ENCODE assay signal across 11 mouse cellular contexts in the genomic region with DNA sequence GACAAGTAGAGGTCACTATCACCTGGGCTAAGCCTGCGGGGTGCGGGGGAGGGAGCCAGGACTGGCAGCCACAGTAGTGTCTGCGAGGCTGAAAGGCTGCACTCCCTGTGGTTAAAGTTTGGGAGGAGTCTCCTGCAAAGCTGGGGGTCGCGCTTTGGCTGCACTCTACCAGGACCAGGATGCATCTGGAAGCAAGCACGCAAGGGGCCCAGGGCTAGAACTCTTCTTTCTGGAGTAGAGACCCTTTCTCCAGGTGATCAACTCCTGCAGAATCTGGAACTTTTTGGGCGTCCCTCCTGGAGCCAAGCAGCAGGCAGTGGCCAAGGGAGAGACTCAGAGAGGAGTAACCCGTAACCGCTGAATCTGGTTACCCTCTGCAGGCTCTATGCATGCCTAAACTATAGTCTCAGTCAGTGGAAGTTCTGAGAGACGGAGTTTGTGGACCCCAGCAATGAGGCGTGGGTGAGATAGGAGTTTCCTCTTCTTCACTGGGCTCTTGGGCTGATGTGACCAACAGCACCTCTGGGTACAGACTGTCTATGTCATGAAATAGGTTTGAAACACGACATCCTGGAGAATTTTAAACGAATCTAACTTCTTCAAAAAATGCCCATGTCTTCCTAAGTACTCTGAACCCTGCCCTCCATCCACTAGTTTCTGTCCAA. TPM values are rescaled to one million over a fixed set of nuclear protein-coding genes. Genes with fewer than 3 reads are reported as not detected.
DNase-seq lines count a peak whose midpoint lies in the region; ATAC-seq and TF ChIP-seq lines count a peak whose summit lies in the region.
"Had no signal": no experiment of that assay in that cellular context is flagged by ENCODE, and none has a peak within 500 bp of the region (broad histone marks: within the 10 kb centered on the region; RNA-seq: fewer than 3 reads in every experiment).

No protein-coding gene starts in this region.

- H3K27ac ChIP-seq in heart, embryonic 15.5 days, result no peak overlapping the region
- H3K27ac ChIP-seq in heart, postnatal 0 days (ENCODE audit: low read depth), result no peak overlapping the region
- no peak overlapping the region for H3K27ac ChIP-seq in stomach, embryonic 16.5 days (ENCODE audit: low read length)
- no peak overlapping the region for H3K27ac ChIP-seq in left cerebral cortex, adult 2 months
- H3K27ac ChIP-seq: liver, embryonic 13.5 days had no signal

- TF ChIP-seq CTCF in heart, postnatal 0 days (IDR thresholded peaks at IDR 0.05; ENCODE audit: low read depth), result no peak
- TF ChIP-seq CTCF in left cerebral cortex, adult 2 months (IDR thresholded peaks at IDR 0.05), result no peak

- TF ChIP-seq EP300 in heart, postnatal 0 days (IDR thresholded peaks at IDR 0.05; ENCODE audit: low read depth), result no peak

- DNase-seq in heart, postnatal 10 days, result no peak
- DNase-seq in heart, postnatal 0 days (ENCODE audit: low spot score), result no peak
- no peak for DNase-seq in left cerebral cortex, adult 2 months (ENCODE audit: extremely low spot score in 1 of 2, low spot score in 2 of 2)
- DNase-seq: gastrocnemius, postnatal 10 days; liver, embryonic 13.5 days; thymus, adult 2 months had no signal

- no peaks in the 10 kb centered on the region for H3K36me3 ChIP-seq in heart, embryonic 15.5 days
- no peaks in the 10 kb centered on the region for H3K36me3 ChIP-seq in megakaryocyte, embryonic 14.5 days (replicated peaks; ENCODE audit: low read length)
- no peaks in the 10 kb centered on the region for H3K36me3 ChIP-seq in heart, postnatal 0 days (replicated peaks; ENCODE audit: control insufficient read depth, insufficient read depth, low read length)
- H3K36me3 ChIP-seq in stomach, embryonic 16.5 days (ENCODE audit: control insufficient read depth, insufficient read depth, low read length), result no peaks in the 10 kb centered on the region
- H3K36me3 ChIP-seq: liver, embryonic 13.5 days had no signal

- peak overlapping the region; percentile 66 for H3K4me2 ChIP-seq in heart, embryonic 15.5 days
- peak overlapping the region; percentile 82; the same call in 1 of the 2 replicates for H3K4me2 ChIP-seq in heart, postnatal 0 days (ENCODE audit: low read depth, low read length)
- peak overlapping the region; percentile 88 for H3K4me2 ChIP-seq in stomach, embryonic 16.5 days (ENCODE audit: low read depth, low read length)

- no peak for ATAC-seq in heart, embryonic 15.5 days (replicated peaks; ENCODE audit: insufficient number of reproducible peaks, insufficient read depth, low FRiP score, low read depth)
- no peak for ATAC-seq in megakaryocyte, adult 5-6 weeks (ENCODE audit: poor library complexity, severe bottlenecking)
- ATAC-seq in heart, postnatal 0 days (ENCODE audit: insufficient read depth, low read depth), result no peak
- ATAC-seq in stomach, embryonic 16.5 days (ENCODE audit: insufficient read depth, low FRiP score), result no peak

- H3K9me3 ChIP-seq in heart, embryonic 15.5 days (replicated peaks), result no peaks in the 10 kb centered on the region
- no peaks in the 10 kb centered on the region for H3K9me3 ChIP-seq in megakaryocyte, embryonic 14.5 days
- no peaks in the 10 kb centered on the region for H3K9me3 ChIP-seq in heart, postnatal 0 days (replicated peaks; ENCODE audit: control insufficient read depth, low read length)
- no peaks in the 10 kb centered on the region for H3K9me3 ChIP-seq in stomach, embryonic 16.5 days (replicated peaks; ENCODE audit: control insufficient read depth, low read length)
- H3K9me3 ChIP-seq: liver, embryonic 13.5 days had no signal

- H3K4me1 ChIP-seq in heart, embryonic 15.5 days (replicated peaks), result peaks cover 16% of the 10 kb centered on the region
- peaks cover 20% of the 10 kb centered on the region for H3K4me1 ChIP-seq in megakaryocyte, embryonic 14.5 days
- no peaks in the 10 kb centered on the region for H3K4me1 ChIP-seq in heart, postnatal 0 days (ENCODE audit: control insufficient read depth, insufficient read depth)
- peaks cover 14% of the 10 kb centered on the region; the same call in 1 of the 2 replicates for H3K4me1 ChIP-seq in stomach, embryonic 16.5 days (ENCODE audit: control insufficient read depth, insufficient read depth, low read length)
- H3K4me1 ChIP-seq: liver, embryonic 13.5 days had no signal

- intact Hi-C loops in heart, postnatal 10 days (cut with DNase I), result loop anchor here (2.0 to 10.0 kb wide), 6 partner anchors 404 to 1017 kb away; partner anchors contain the start of gene Pum2
- intact Hi-C loops in left cerebral cortex, adult 2 months (cut with DNase I), result loop anchor here (2.0 to 5.0 kb wide), 5 partner anchors 319 to 1016 kb away; no protein-coding TSS in a partner anchor

- H3K9ac ChIP-seq in heart, embryonic 15.5 days, result no peak overlapping the region
- no peak overlapping the region for H3K9ac ChIP-seq in heart, postnatal 0 days (replicated peaks; ENCODE audit: low read depth, low read length)
- peak overlapping the region; percentile 18; the same call in 1 of the 2 replicates for H3K9ac ChIP-seq in stomach, embryonic 16.5 days (ENCODE audit: low read length)
- H3K9ac ChIP-seq: liver, embryonic 13.5 days had no signal

- 9% methylated on average over 13 of the region's 13 CpGs for WGBS in heart, embryonic 15.5 days
- WGBS in heart, postnatal 0 days, result 10% methylated on average over 13 of the region's 13 CpGs
- 34% methylated on average over 13 of the region's 13 CpGs for WGBS in stomach, embryonic 16.5 days

- H3K27me3 ChIP-seq in heart, embryonic 15.5 days, result peaks cover 54% of the 10 kb centered on the region
- peaks cover 64% of the 10 kb centered on the region for H3K27me3 ChIP-seq in megakaryocyte, embryonic 14.5 days (replicated peaks)
- peaks cover 63% of the 10 kb centered on the region for H3K27me3 ChIP-seq in heart, postnatal 0 days (ENCODE audit: control insufficient read depth, insufficient read depth, low read length)
- peaks cover 16% of the 10 kb centered on the region for H3K27me3 ChIP-seq in stomach, embryonic 16.5 days (ENCODE audit: control insufficient read depth, insufficient read depth, low read length)

- peak overlapping the region; percentile 44 for H3K4me3 ChIP-seq in heart, embryonic 15.5 days
- H3K4me3 ChIP-seq in megakaryocyte, embryonic 14.5 days (replicated peaks), result peak overlapping the region; percentile 28
- H3K4me3 ChIP-seq in heart, postnatal 0 days (ENCODE audit: low read depth, low read length), result peak overlapping the region; percentile 55; the same call in 1 of the 2 replicates
- H3K4me3 ChIP-seq in stomach, embryonic 16.5 days (replicated peaks; ENCODE audit: low read length), result no peak overlapping the region
- H3K4me3 ChIP-seq in left cerebral cortex, adult 2 months, result no peak overlapping the region

RNA-seq across cellular contexts. Expression of gene Osr1, which starts 1.5 kb away (rescaled TPM):
- polyA plus RNA-seq in heart, embryonic 15.5 days (2015; fragmentation: Nextera tagmentation; extraction: Ambion mirVana), result 16.6 and 25.5 TPM in 2 replicates
- total RNA-seq in heart, postnatal 10 days (2021), result 10 to 100 TPM in 1 of 2 experiments, 1 to 10 TPM in 1; 8.9 to 11.3 TPM
- polyA plus RNA-seq in megakaryocyte, embryonic 14.5 days (2012; ENCODE audit: insufficient read depth, low replicate concordance), result not detected in 2 replicates
- not detected in 2 replicates for total RNA-seq in megakaryocyte, adult 5-6 weeks (2015)
- total RNA-seq in megakaryocyte, adult 5-6 weeks (2017), result not detected in 2 replicates
- total RNA-seq in heart, postnatal 0 days (2014; rRNA removed; ENCODE audit: low replicate concordance), result 18.7 and 28.1 TPM in 2 replicates
- 3.1 and 5.1 TPM in 2 replicates for polyA plus RNA-seq in heart, postnatal 0 days (2015; fragmentation: Nextera tagmentation; extraction: Ambion mirVana)
- 37.6 and 39.8 TPM in 2 replicates for polyA plus RNA-seq in stomach, embryonic 16.5 days (2015; fragmentation: Nextera tagmentation; extraction: Ambion mirVana)
- total RNA-seq in left cerebral cortex, adult 2 months (2021), result 1 to 10 TPM; 2.8 to 3.9 TPM
- polyA plus RNA-seq: activated CD4-positive, CD25-positive, alpha-beta regulatory T cell, adult 4 months had no signal

Comparison
In these comparisons a context has a peak if more than half of its experiments do, and no peak if none do; other contexts are left out.
1. H3K4me3 ChIP-seq: peak in heart, embryonic 15.5 days (single experiment), megakaryocyte, embryonic 14.5 days (single experiment) and heart, postnatal 0 days (single experiment); none in stomach, embryonic 16.5 days (single experiment) and left cerebral cortex, adult 2 months (single experiment).
2. Peak in every context shown above with its lines, with median percentiles within 50 percentile points of each other: H3K4me2 ChIP-seq.